Mouse (Mus musculus) C2C12 (cell line): ENCODE data around the gene Git2.

Source experiments
- CEBPB ChIP-seq: IDR thresholded peaks from one replicate; pipeline ENCODE4 v1.6.1; 2011; ENCODE audit warnings: low read depth, mild to moderate bottlenecking, control low read depth, moderate library complexity
- CTCF ChIP-seq: IDR thresholded peaks from one replicate; pipeline ENCODE4 v1.5.1; 2011; ENCODE audit not compliant: control insufficient read depth, insufficient read depth, insufficient read length
- FOSL1 ChIP-seq: IDR thresholded peaks from one replicate; pipeline ENCODE4 v1.8.0; 2011; ENCODE audit warnings: mild to moderate bottlenecking, low read length; ENCODE audit not compliant: poor library complexity, insufficient read depth, severe bottlenecking
- MAX ChIP-seq: IDR thresholded peaks from one replicate; pipeline ENCODE4 v1.6.1; 2011; ENCODE audit warnings: mild to moderate bottlenecking, control low read depth
- MYOG ChIP-seq: IDR thresholded peaks from one replicate; pipeline ENCODE4 v1.6.1; 2011; ENCODE audit not compliant: control insufficient read depth, insufficient read length; ENCODE audit errors: extremely low read depth
- USF1 ChIP-seq: IDR thresholded peaks from one replicate; pipeline ENCODE4 v1.6.1; 2011; ENCODE audit warnings: low read depth, mild to moderate bottlenecking, control low read depth, moderate library complexity

GRCm38 (mm10) chr5:114767185-114767584, 8.1 kb downstream of the Git2 start:
- TF ChIP-seq CTCF = no peak
- no peak for TF ChIP-seq CEBPB
- TF ChIP-seq USF1 = no peak
- TF ChIP-seq MYOG = no peak
- TF ChIP-seq FOSL1 = no peak
- no peak for TF ChIP-seq MAX
